Comparison of ENCODE assay signal across 9 mouse cellular contexts in genomic region chr10:119131977-119132376, GRCm38 (mm10).
DNase-seq lines count a peak whose midpoint lies in the region; ATAC-seq and TF ChIP-seq lines count a peak whose summit lies in the region.
"Had no signal": no experiment of that assay in that cellular context is flagged by ENCODE, and none has a peak within 500 bp of the region (broad histone marks: within the 10 kb centered on the region; RNA-seq: fewer than 3 reads in every experiment).

No protein-coding gene starts in this region.

- H3K36me3 ChIP-seq in kidney, postnatal 0 days (ENCODE audit: insufficient read depth, low read length), result no peaks in the 10 kb centered on the region
- H3K36me3 ChIP-seq in hindbrain, embryonic 10.5 days, result no peaks in the 10 kb centered on the region
- no peaks in the 10 kb centered on the region for H3K36me3 ChIP-seq in midbrain, embryonic 16.5 days (ENCODE audit: control insufficient read depth, insufficient read depth, low read length)
- H3K36me3 ChIP-seq in lung, postnatal 0 days (ENCODE audit: insufficient read depth, low read length), result no peaks in the 10 kb centered on the region
- H3K36me3 ChIP-seq: G1E had no signal

- no peak overlapping the region for H3K4me3 ChIP-seq in kidney, postnatal 0 days (replicated peaks; ENCODE audit: low read depth, low read length)
- H3K4me3 ChIP-seq in hindbrain, embryonic 10.5 days, result no peak overlapping the region
- H3K4me3 ChIP-seq in midbrain, embryonic 16.5 days (ENCODE audit: low read depth, low read length), result no peak overlapping the region
- no peak overlapping the region for H3K4me3 ChIP-seq in lung, postnatal 0 days (ENCODE audit: low read depth, low read length)

- no peak for ATAC-seq in kidney, postnatal 0 days (replicated peaks; ENCODE audit: low FRiP score, low read depth)
- peak; percentile 25; the same call in 1 of the 2 replicates for ATAC-seq in midbrain, embryonic 16.5 days
- no peak for ATAC-seq in lung, postnatal 0 days
- ATAC-seq in megakaryocyte, adult 5-6 weeks (ENCODE audit: poor library complexity, severe bottlenecking), result no peak

- WGBS in kidney, postnatal 0 days, result 38% methylated on average over 16 of the region's 16 CpGs
- WGBS in hindbrain, embryonic 10.5 days, result 39% methylated on average over 16 of the region's 16 CpGs
- 29% methylated on average over 16 of the region's 16 CpGs for WGBS in midbrain, embryonic 16.5 days
- WGBS in lung, postnatal 0 days, result 39% methylated on average over 16 of the region's 16 CpGs

- no peaks in the 10 kb centered on the region for H3K27me3 ChIP-seq in kidney, postnatal 0 days (ENCODE audit: insufficient read depth, low read length)
- H3K27me3 ChIP-seq in hindbrain, embryonic 10.5 days (ENCODE audit: insufficient read depth, poor library complexity, severe bottlenecking), result no peaks in the 10 kb centered on the region
- no peaks in the 10 kb centered on the region for H3K27me3 ChIP-seq in midbrain, embryonic 16.5 days (ENCODE audit: control insufficient read depth, insufficient read depth, low read depth, low read length)
- H3K27me3 ChIP-seq in lung, postnatal 0 days (replicated peaks; ENCODE audit: insufficient read depth, low read length), result no peaks in the 10 kb centered on the region

- TF ChIP-seq EP300 in lung, postnatal 0 days (IDR thresholded peaks at IDR 0.05), result no peak

- no peak for TF ChIP-seq CTCF in kidney, postnatal 0 days (IDR thresholded peaks at IDR 0.05; ENCODE audit: low read depth)
- no peak for TF ChIP-seq CTCF in lung, postnatal 0 days (IDR thresholded peaks at IDR 0.05)

- no peaks in the 10 kb centered on the region for H3K4me1 ChIP-seq in kidney, postnatal 0 days (replicated peaks; ENCODE audit: insufficient read depth, low read length)
- H3K4me1 ChIP-seq in hindbrain, embryonic 10.5 days (replicated peaks), result peaks cover 21% of the 10 kb centered on the region
- H3K4me1 ChIP-seq in midbrain, embryonic 16.5 days (ENCODE audit: control insufficient read depth, insufficient read depth, low read length), result no peaks in the 10 kb centered on the region; the same call in 1 of the 2 replicates
- H3K4me1 ChIP-seq in lung, postnatal 0 days (ENCODE audit: insufficient read depth, low read depth, low read length), result no peaks in the 10 kb centered on the region

- no peak overlapping the region for H3K4me2 ChIP-seq in kidney, postnatal 0 days (ENCODE audit: low read length)
- peak overlapping the region; percentile 36 for H3K4me2 ChIP-seq in midbrain, embryonic 16.5 days (ENCODE audit: low read length)
- H3K4me2 ChIP-seq in lung, postnatal 0 days (replicated peaks; ENCODE audit: low read depth, low read length), result no peak overlapping the region

- DNase-seq in kidney, postnatal 0 days (ENCODE audit: low spot score), result peak; percentile 18
- DNase-seq in kidney, adult 18-20 months, result no peak
- DNase-seq in cerebellum, adult 9-11 months, result peak; percentile 9
- DNase-seq in hindbrain, embryonic 10.5 days (ENCODE audit: low spot score), result peak; percentile 61
- DNase-seq in kidney, adult 8-10 months, result no peak
- DNase-seq in lung, postnatal 0 days (ENCODE audit: low spot score), result no peak

- no peak overlapping the region for H3K9ac ChIP-seq in kidney, postnatal 0 days (ENCODE audit: low read depth, low read length)
- H3K9ac ChIP-seq in midbrain, embryonic 16.5 days (ENCODE audit: low read depth, low read length), result no peak overlapping the region
- H3K9ac ChIP-seq in lung, postnatal 0 days (replicated peaks; ENCODE audit: low read depth), result no peak overlapping the region

- no peaks in the 10 kb centered on the region for H3K9me3 ChIP-seq in kidney, postnatal 0 days (replicated peaks; ENCODE audit: low read length)
- no peaks in the 10 kb centered on the region for H3K9me3 ChIP-seq in hindbrain, embryonic 10.5 days
- H3K9me3 ChIP-seq in midbrain, embryonic 16.5 days (replicated peaks; ENCODE audit: control insufficient read depth, low read length, poor library complexity, severe bottlenecking), result no peaks in the 10 kb centered on the region
- no peaks in the 10 kb centered on the region for H3K9me3 ChIP-seq in lung, postnatal 0 days (ENCODE audit: low read length)
- H3K9me3 ChIP-seq: G1E had no signal

- no peak overlapping the region for H3K27ac ChIP-seq in kidney, postnatal 0 days
- H3K27ac ChIP-seq in hindbrain, embryonic 10.5 days, result peak overlapping the region; percentile 35; the same call in 1 of the 2 replicates
- no peak overlapping the region for H3K27ac ChIP-seq in midbrain, embryonic 16.5 days (ENCODE audit: low read length)
- no peak overlapping the region for H3K27ac ChIP-seq in lung, postnatal 0 days (ENCODE audit: low read length)

Comparison
In these comparisons a context has a peak if more than half of its experiments do, and no peak if none do; other contexts are left out.
1. DNase-seq: peak in kidney, postnatal 0 days (single experiment), cerebellum, adult 9-11 months (single experiment) and hindbrain, embryonic 10.5 days (single experiment); none in kidney, adult 18-20 months (single experiment), kidney, adult 8-10 months (0 of 2) and lung, postnatal 0 days (single experiment).